Mouse (Mus musculus): ENCODE results near the gene Ntn1.

Ntn1 gene

DNA sequence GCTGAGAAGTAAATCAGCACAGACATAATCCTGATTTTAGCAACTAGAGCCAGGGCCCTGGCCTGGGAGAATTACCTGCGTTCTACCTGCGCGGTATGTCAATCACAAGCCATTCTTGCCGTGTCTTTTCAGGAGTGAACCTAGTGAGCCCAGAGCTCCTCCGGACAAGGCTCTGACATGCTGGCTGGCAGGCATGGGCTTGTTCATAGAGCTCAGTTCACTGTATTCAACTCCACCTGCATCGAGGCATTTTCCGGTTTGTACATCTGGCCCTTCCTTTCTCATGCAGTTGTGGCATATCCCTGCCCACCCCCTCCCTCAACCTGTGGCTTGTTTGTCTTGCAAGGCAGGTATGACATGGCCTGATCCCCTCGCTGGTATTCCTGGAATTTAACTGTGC is 5.0 kb upstream of the Ntn1 start:
- no peak for DNase-seq

DNA sequence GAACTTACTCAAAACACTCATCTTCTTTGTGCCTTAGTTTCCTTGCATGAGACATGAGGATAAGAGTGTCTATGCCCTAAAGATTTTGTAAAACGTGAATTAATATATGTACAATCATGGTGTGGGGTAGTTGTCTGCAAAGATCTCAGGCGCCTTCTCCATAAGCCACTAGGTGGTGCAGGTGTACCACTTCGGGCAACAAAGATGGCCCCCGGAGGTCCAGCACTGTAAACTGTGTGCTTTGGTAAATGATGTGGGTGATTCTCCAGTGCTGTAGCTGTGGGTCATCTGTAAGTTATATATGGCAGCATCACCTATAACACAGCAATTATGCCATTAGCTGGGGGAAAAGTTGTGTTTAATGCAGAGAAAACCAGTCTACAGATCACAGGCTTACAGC is 3.6 kb upstream of the Ntn1 start:
- peak in 1 of 2 experiments; percentile 34 for DNase-seq

DNA sequence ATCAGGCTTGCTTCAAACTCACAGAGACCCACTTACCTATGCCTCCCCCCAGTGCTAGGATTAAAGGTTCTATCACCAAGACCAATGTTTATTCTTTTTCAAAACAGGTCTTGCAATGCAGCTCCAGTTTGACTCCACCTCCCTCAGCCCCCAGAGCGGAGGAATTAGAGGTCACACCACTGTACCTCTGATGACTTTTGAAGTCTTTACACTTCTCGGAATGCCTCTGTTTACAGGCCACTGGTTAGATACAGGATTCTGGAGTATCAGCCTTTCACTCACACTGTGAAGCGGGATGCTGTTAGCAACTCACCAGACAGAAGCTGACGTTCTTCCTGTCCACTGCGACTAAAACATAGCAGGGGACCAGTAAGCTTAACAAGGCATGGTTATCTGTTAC is 805 bp upstream of the Ntn1 start:
- no peak for DNase-seq

DNA sequence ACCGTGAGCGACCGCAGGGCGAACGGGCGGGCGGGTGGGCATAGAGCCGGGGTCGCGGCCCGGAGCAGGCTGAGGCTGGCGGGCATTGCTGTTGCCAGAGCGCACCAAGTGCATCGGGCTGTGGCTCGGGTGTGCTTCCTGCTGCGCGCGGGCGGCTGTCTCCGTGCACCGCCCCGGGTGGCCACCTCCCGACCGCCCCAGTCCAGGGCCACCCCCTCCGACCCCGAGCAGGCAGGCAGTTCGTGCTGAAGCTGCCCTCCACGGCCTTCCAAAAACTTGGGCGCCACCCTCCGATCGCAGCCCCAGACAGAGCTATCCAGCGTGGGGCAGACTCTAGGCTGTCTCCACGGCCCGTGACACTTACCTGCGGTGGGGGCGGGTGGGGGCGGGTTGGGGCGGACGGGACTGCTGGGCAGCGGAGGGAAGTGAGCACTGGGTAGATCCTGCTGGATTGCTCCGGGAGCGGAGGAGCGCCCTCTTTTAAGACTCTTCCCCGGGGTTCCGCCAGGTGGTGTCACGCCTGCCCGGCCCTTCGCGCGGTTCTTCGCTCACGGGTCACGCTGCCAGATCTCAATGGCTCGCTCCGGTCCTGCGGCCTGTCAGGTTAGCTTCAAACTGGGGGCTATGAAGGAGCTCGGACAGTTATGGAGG is 477 bp downstream of the Ntn1 start:
- DNase-seq: no peak

DNA sequence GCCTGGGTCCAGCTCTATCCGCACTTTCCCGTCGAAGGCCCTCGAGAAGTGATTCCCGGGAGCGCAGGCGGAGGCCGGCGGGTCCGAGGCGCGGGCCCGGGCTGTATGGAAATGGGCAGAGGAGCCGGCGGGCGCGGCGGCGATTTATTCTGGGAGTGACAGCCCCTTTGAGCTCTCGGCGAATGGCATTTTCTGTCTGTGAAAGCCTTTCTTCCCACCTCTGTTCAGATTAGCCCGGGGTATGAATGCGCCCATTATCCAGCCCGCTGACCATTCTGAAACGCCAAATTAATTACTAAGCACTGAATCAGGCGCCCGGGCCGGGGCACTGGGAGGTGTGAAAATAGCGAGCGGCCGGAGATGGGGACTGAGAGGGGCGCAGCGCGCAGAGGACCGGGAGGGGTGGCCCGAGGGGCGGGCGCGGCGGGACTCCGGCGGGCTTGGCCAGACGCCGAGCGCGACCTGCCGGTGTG is 1.0 kb downstream of the Ntn1 start:
- no peak for DNase-seq

DNA sequence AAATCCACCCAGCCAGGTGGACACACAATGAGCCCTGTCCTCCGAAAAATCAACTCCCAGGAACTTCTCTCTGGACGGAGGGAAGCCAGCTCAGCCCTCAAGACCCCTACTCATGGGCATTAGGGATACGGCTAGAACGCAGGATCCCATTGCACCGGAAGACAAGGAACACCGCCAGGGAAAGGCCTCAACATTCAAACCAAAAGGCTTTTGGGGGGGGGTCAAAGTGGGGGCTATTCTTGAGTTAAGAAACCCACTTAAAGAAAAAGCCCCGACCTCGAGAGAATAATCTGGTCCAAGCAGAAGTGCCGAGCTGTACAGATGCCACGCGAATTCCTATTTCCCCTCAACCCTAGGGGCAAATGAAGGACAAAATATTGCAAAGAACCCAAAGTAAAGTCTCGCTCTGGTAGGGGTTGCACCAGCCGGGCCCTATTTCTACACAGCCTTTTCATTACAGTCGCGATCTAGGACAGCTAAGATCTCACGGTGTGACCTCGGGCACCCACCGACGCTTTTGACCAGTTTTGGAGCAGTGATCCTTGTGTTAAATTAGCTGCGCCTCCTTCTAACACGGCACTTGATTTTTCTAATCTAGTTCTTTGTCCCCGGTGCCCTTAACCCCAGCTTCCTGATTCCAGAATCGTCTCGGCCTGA is 1.6 kb downstream of the Ntn1 start:
- DNase-seq: no peak

DNA sequence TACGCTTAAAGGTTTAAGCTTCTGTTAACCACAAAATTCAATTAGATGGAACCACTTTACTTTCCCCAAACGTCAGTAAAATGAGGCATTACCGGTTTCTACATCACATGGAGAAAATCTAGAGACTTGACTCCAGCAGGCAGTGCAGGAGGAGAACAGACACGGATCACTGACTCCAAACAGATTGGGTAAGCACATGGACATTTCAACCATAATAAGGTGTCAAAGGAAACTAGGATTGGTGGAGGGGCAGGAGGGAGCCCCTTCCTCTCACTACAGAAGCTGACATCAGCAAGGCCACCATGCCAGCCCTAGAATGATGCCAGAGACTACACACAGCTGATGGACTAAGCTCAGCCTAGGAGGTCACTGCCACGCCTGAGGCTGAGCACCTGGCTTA is 5.1 kb downstream of the Ntn1 start:
- no peak for DNase-seq

DNA sequence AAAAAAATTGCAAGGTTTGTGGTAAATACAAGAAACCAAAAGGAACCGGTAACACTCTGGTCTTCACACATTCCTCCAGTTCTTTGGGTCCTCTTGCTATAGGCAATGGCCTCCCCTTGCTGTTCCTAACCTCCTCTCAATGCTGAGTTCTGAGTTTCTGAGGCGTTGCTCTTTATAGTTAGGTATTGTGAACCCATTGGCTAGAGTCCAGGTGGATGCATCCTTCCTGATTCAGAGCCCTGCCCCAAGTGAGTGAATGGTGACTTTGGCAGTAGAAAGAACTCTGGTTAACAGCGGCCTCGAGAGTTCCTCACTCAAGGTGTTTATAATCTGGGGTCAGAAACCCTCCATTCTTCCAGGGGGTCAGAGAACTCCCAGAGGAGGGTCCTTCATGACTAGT is 5.9 kb downstream of the Ntn1 start:
- DNase-seq: no peak

DNA sequence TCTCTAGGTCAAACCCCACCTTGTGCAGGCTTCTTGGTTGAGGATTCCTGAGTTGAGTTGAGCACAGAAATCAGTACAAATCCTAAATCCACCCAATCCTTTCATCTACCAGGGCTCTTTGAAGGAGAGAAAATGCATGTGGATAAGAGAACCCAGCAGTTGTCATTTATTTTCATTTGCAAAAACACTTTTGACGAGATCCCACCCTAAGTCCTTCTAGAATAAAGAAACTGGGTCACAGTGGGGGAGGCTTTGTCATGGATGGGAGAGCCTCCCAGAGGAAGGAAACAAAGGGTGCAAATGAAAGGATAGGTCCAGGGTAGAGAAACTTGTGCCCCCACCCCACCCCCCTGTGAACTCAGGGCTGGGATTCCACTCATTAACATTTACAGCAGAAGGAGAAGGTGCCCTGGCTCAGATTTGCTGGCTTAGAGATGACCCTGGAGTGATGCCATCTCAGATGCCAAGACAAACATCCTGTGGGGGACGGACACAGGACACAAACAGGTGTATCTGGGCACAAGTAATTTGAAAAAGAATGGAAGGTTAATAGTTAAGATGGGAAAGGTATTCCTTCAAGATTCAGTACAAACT is 6.6 kb downstream of the Ntn1 start:
- no peak for DNase-seq

DNA sequence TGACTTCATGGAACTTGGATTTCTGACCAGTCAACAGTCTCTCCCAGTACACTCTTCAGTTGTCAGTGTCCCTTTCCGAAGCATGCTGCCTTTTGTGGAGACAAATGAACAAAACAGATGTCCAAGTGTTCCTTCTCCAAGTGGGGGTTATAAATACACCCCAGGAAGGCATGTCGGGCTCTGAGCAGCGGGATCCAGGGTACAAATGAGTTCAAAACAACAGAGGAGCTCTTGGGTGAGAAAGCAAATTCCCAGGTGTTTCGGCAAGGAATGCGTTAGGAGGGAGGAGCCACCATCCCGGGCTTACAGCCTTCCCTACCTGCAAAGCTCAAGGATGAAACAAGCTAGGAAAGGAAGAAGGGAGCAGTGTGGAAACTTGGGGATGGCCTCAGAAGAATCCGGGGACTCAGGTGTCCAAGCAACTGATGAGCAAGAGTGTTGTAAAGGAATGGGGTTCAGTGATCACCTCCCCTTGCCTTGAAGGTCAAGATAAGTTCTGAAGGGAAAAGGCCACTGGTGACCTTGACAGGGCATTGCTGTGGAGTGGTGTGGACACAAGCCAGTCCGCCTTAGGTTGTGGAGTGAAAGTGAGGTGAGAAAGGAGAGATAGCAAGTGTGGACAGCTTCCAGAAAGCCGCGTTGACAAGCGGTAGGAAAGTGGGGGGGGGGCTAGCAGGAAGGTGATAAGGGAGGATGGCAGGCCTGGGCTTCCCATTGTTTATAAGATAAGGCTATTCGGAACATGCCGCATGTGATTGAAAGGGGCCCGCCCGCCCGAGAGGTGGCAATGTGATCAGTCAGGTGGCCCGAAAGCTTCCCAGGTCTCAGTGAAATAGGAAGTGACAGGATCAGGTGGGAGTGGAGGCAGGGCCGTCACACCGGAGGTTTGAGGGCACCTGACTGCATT is 10.0 kb downstream of the Ntn1 start:
- no peak for DNase-seq

DNA sequence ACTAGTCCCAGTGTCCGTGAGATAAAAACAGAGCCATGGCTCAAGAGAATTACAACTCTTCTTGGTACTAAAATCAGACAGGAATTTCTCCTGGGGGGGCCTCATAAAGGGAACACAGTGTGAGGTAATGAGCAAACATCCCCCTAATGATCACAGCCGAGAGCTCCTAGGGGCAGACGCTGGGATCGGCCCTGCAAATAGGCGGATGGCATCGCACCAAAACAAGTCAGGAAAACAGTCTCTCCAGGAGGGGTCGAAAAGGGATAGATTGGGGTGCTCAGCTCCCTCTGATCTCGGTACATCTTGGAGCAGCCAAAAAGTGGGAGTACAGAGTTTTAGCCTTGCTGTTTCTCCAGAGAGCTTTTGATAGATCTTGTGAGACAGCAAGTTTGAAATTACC is 11.0 kb downstream of the Ntn1 start:
- no peak for DNase-seq

DNA sequence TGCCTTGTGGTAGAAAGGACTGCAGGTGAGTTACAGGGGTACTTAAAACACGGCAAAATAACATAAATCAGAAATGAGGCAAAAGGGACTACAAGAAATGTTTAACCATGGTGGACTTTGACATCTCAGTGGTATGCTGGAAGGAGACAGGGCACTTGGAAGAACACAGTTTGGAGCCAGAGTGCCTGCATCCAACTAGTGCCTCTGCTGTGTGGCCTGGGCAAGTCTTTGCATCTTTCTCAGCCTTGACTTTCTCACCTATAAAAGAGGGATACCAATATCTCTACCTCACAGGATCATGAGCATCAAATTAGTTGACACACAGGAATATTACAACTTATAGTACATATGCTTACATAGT is 12.0 kb downstream of the Ntn1 start:
- no peak for DNase-seq

DNA sequence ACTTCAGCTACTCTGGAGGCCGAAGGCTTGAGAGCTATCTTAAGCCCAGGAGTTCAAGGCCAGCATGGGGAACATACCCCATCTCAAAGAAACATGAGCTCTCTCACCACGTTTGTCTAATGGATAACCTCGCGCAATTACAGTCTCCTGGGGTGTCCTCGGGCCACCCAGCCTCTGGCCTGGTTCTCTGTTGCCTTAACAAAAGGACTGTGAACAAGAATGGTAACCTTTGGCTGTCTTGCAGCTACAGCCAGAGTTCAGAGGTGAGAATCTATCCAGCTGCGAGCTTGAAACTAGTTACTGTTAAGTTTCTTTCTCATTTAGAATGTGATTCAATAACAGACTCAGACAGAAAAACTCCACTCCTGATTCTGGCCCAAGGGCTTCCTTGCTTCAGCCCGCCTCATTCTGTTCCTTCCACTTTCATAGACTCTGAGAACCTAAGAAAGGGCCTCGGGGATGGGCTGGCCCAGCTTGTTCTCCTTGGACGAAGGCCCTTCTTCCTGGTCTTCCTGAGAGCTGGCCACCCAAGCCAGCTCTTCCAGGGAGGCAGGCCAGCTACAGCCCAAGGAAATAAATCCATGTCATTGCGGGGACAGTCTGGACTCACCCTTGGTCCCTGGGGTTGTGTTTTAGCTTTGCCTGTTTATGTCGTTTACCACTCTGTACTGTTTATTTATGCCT is 12.5 kb downstream of the Ntn1 start:
- no peak for DNase-seq

DNA sequence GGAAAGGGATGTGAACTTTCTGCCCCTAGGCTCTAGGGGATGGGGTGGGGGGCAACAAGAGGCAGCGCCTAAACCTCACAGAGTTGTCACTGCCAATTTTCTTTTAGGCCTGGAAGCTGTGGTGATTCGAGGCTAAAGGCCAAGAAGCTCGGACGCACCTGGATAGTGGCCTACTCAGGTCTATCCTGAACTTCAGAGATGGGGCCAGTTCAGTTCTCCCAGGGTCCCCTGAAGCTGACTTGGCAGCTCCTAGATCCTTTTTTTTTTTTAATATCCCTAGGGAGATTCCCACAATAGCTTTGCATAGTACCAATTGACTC is 13.2 kb downstream of the Ntn1 start:
- no peak for DNase-seq

DNA sequence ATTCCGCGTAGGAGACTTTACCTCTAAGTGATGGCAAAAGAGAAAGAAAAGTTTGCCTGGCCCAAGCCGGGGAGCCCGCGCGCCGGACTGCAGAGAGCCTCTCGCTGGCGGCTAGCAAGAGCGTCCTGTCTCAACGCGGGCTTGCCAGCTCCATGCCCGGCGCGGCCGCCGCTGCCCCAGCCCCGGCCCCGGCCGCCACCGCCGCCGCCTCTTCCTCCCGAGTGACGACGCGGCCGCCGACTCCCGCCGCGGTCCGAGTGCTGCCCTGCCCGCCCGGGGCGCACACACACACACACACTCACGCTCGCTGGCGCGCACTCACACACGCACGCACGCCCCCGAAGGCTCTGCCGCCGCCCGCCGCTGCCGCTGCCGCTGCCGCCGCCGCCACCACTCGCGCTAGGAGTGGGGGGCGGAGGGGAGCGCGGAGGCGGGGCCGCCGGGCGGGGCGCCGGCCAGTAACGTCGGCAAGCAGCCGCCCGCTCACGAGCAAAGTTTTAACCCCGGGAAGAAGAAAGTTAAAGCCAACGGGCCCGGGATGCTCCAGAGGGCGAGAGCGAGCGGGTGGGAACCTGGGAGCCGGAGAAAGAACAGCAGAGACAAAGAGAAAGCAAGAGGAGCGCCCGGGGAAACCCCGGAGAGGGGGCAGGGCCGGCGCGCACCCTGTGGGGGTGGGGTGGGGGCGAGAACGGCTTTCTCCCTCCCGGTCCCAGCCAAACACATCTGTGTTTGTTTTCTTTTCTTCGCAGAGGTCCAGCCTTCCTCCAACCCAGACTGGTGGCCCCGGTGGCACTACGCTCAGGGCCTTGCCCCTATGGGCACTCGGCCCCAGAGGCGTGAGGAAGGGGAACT is 13.8 kb downstream of the Ntn1 start:
- DNase-seq: peak in 1 of 2 experiments; percentile 20

DNA sequence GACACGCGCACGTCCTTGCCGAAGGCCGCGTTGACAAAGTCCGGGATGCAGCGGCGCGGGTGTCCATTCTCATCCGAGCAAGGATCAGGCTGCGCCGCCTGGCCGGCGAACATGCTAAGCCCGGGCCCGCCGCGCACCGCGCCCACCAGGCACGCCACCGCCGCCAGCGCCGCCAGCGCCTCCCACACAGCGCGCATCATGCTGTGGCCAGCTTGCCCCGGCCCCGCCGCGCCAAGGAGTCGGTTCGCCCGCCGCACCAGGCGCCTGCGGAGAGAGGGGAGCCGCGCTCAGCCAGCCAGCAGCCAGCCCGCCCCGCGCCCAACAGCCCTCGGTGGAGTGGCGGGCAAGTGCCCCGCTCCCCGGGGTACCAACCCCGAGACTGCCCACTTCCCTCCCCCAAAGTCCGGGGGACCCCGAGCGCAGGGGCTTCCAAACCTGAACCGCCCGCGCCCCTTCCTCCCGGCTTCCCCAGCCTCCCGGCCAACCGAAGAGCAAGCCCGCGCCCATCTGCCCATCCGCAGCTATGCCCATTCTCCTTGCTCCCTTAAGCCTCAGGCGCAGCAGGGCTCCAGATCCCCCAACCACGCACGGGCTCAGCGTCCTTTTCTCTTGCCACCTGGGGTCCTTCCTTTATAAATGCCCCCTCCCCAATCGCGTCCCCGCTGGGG is 14.6 kb downstream of the Ntn1 start:
- DNase-seq: no peak

DNA sequence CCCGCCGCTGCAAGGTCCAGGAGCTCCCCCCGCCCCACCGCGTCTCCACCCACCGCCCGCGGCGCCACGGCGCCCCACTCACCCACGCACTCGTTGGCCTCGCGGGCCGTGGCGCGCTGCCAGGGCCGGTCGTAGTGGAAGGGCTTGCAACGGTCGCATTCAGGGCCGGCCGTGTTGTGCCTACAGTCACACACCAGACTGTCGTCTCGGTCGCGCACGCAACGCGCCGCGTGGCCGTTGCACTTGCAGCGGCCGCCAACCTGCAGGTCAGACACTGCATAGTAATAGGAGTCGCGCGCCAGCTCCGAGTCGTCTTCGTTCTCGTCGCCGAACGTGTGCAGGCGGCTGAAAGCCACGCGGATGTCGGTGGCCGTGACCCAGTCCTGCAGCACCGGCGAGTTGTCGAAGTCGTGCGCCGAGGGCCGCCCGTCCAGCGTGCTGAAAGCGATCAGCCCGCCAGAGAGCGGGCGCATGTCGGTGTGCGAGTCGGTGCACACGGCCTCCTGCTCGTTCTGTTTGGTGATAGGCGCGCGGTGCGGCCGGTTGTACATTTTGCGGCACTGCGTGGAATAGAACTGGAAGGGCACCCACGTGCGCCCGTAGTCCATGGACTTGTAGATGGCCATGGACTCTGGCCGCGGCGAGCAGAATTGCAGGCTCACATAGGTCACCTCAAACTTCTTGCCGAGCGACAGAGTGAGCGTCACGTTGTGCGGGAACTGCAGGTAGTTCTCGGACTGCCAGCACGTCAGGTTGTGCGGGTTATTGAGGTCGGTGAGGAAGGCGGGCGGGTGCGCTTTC is 15.4 kb downstream of the Ntn1 start:
- no peak for DNase-seq

DNA sequence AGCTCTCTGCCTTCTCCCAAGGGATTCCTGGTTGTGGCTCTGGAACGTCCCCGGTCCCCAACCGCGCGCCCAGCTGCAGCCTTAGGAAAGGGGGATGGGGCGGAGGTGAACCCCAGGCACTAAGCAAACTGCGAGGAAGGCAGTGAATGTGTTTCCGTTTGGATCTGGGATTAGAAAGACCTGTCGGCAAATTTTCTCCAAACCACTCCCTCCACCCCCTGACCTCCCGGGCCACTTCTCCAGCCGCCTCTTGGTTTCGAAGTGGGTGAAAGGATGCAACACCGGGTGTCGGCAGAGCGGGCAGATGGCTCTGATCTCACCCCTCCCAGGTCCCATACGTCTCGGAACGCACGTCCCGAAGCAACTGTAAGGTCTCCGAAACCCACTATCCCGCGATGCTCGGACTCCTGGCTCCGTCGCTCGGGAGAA is 16.0 kb downstream of the Ntn1 start:
- DNase-seq: no peak

DNA sequence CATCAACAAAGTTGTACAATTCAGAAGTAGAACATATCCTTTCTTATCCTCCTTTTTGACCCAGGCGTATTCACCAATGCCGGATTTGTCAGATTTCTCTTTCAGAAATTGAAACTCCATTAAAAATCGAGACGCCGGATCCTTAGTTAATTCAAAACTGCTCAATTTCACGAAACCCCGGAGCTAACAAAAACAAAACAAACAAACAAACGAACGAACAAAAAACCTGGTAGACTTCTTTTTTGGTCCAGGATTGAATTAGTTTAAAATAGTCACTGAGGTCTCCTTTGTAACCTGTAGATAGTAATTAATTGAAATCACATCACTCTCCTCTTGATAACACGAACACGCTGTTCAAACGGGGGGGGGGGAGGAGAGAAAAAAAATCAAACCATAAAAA is 16.5 kb downstream of the Ntn1 start:
- no peak for DNase-seq

DNA sequence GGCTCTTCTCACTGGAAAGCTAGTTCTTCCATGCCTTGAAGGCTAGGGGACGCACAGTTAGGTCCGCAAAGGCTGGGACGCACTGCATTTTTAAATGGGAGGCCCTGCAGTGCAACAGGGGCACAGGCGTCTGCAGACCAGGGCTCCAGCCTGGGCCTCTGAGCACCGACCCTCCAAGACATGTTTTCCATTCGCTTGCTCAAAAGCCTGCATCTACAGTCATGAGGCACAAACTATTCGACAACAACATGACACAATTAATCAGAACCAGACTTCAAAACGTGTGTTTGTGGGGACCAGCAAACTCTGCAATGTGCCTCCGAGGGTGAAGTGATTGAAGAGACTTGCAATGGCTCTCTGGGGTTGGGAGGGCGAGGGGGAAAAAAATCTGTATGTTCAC is 17.1 kb downstream of the Ntn1 start:
- no peak for DNase-seq

DNA sequence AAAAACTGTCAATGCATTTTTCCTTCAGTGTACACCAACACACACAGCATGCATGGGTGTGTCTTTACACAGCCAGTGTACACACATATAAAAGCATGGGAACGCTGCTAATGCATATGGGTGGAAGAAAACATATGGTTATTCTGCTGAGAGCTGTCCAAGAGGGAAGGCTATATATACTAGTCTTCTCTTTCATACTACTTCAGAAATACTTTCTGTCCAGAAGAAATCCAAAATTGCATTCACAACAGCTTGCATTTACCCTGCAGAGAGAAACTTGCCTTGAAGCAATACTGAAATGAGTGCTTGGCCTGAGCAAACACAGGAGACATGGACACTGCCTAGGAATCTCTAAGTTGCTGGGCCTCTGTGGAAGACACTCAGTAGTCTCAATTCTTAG is 18.8 kb downstream of the Ntn1 start:
- no peak for DNase-seq
